Mouse (Mus musculus): ENCODE measurements at regions not wholly inside any gene's neighbourhood (a gene's known extent, or its start where the extent isn't known, plus 50 kb on each side); places are given as distances from the start of the nearest gene placed in this dataset.

DNA sequence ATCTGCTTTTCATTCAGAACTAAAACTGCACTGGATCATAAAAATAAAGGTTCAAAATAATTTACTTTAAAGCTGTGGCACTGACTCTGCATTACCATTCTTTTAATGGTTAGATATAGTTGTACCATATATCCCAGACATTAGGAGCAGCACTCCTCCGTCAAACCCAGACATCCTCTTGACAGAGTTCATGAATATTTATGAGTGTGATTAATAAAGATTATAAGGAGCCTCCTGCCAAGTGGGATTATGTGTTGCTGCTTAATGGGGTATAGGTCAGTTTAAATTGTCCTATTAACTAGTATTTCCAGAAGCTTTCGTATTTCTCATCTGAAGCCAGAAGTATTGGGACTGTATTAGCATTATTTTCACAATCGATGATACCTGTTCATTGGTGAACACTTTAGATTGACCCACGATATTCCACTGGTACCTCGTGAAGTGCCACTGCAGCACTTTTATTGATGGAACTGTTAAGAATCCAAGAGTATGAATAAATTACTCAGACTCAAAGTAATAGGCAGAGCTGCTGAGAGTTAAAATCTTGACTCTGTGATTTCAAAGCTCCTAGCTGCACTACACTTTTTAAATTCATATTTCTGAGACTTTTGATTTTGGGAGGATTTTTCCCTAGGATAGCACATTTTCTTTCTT is 2983.8 kb upstream of the Lrrc6 start:
- Histone ChIP-seq H3K27ac (replicated peaks) (no peak overlapping the region), H3K4me1 (replicated peaks) (no peaks in the 10 kb centered on the region), H3K36me3 (replicated peaks) (no peaks in the 10 kb centered on the region), H3K4me3 (replicated peaks) (no peak overlapping the region), H3K9ac (no peak overlapping the region), H3K4me2 (no peak overlapping the region), H3K27me3 (no peaks in the 10 kb centered on the region), H3K9me3 (replicated peaks) (no peaks in the 10 kb centered on the region)
- ATAC-seq (ENCODE audit: insufficient read depth): no peak
- 62% methylated on average over 5 of the region's 5 CpGs for WGBS (ENCODE audit: insufficient replicate concordance)

DNA sequence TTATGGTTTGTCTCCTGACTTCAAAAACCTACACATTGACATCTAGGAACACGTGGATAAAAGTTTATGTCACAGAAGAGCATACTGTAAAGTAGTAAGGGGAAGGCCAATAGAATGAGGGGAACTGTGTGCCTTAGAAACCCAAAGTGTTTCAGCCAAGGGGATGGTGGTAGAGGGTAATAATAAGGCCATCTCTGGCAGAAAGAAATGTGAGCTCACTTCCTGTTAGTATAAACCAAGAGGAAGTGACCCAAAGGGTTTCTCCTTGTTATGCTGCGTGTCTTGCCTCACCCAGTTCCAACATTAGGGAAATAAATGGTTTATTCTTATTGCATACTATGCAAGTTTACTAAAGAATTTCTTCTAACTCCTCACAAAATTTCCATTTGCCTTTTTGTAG is 2982.4 kb upstream of the Lrrc6 start:
- no peak overlapping the region for H3K4me3 ChIP-seq (replicated peaks)
- 15% methylated on average over 2 of the region's 2 CpGs for WGBS (ENCODE audit: insufficient replicate concordance)
- H3K27me3 ChIP-seq: no peaks in the 10 kb centered on the region
- no peak overlapping the region for H3K27ac ChIP-seq (replicated peaks)
- no peak overlapping the region for H3K4me2 ChIP-seq
- no peak overlapping the region for H3K9ac ChIP-seq
- H3K36me3 ChIP-seq (replicated peaks): no peaks in the 10 kb centered on the region
- no peak for ATAC-seq (ENCODE audit: insufficient read depth)
- H3K4me1 ChIP-seq (replicated peaks): no peaks in the 10 kb centered on the region
- H3K9me3 ChIP-seq (replicated peaks): no peaks in the 10 kb centered on the region

DNA sequence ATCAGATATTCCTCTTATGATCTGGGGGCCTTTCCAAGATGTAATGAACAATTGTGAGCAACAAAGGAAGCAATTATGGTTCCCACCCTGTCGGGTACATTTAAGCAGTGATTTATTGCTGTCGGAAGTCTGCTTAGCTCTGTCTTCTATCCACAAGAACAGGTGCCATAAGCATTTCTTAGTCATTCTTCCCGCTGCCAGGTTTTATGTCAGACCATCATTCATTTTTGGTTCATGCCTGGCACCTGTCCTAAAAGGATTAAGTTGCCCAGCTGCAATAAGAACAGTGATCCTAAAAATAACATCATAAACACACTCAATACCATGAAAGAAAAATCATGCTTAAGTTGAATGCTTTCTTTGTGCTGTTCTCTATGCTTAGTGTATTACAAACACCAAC is 2980.4 kb upstream of the Lrrc6 start:
- no peaks in the 10 kb centered on the region for H3K9me3 ChIP-seq (replicated peaks)
- WGBS (ENCODE audit: insufficient replicate concordance): 49% methylated on average over 3 of the region's 3 CpGs
- H3K27ac ChIP-seq (replicated peaks): no peak overlapping the region
- no peaks in the 10 kb centered on the region for H3K27me3 ChIP-seq
- no peak overlapping the region for H3K4me2 ChIP-seq
- ATAC-seq (ENCODE audit: insufficient read depth): no peak
- no peaks in the 10 kb centered on the region for H3K36me3 ChIP-seq (replicated peaks)
- no peak overlapping the region for H3K9ac ChIP-seq
- H3K4me1 ChIP-seq (replicated peaks): no peaks in the 10 kb centered on the region
- H3K4me3 ChIP-seq (replicated peaks): no peak overlapping the region

GRCm38 (mm10) chr15:69477050-69477449 is 2976.3 kb upstream of the Lrrc6 start:
- Histone ChIP-seq H3K36me3 (replicated peaks) (no peaks in the 10 kb centered on the region), H3K27ac (replicated peaks) (no peak overlapping the region), H3K4me1 (replicated peaks) (no peaks in the 10 kb centered on the region), H3K4me2 (no peak overlapping the region), H3K4me3 (replicated peaks) (no peak overlapping the region), H3K27me3 (no peaks in the 10 kb centered on the region), H3K9ac (no peak overlapping the region), H3K9me3 (replicated peaks) (no peaks in the 10 kb centered on the region)
- 41% methylated on average over 3 of the region's 3 CpGs for WGBS (ENCODE audit: insufficient replicate concordance)
- no peak for ATAC-seq (ENCODE audit: insufficient read depth)

GRCm38 (mm10) chr15:69469566-69469965 is 2968.9 kb upstream of the Lrrc6 start:
- no peaks in the 10 kb centered on the region for H3K36me3 ChIP-seq (replicated peaks)
- no peaks in the 10 kb centered on the region for H3K4me1 ChIP-seq (replicated peaks)
- no peaks in the 10 kb centered on the region for H3K27me3 ChIP-seq
- H3K27ac ChIP-seq (replicated peaks): no peak overlapping the region
- H3K9ac ChIP-seq: no peak overlapping the region
- H3K9me3 ChIP-seq (replicated peaks): no peaks in the 10 kb centered on the region
- WGBS (ENCODE audit: insufficient replicate concordance): 55% methylated on average over 1 of the region's 1 CpGs
- no peak for ATAC-seq (ENCODE audit: insufficient read depth)
- H3K4me3 ChIP-seq (replicated peaks): no peak overlapping the region
- H3K4me2 ChIP-seq: no peak overlapping the region

DNA sequence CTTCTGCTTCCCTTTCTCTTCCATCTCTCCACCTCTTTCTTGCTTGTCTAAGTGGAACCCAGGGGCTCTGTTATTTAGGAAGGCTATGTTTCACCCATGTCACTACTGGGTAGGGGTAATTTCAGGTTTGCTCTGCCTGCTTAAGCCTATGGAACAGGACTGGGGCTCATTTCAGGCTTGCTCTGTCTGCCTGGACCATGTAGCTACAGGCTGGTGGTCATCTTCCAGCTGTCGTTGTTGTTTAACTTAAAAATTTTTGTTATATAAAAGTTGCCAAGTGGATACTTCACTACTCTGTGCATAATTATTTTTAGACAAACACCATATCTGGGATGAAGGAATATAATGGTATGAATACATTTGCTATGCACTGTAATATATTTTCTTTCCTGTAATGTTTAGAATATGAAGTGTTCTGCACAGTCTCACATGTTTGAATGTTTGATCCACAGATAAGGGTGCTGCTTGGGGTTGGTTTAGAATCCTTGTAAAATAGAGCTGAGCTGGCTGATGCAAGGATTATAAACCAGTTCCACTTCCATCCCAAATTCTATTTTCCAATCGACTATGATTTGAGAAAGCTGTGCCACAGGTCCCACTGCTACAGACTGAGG is 2960.0 kb upstream of the Lrrc6 start:
- Histone ChIP-seq H3K9me3 (replicated peaks) (no peaks in the 10 kb centered on the region), H3K4me1 (replicated peaks) (no peaks in the 10 kb centered on the region), H3K27ac (replicated peaks) (no peak overlapping the region), H3K36me3 (replicated peaks) (no peaks in the 10 kb centered on the region), H3K4me3 (replicated peaks) (no peak overlapping the region), H3K4me2 (no peak overlapping the region), H3K9ac (no peak overlapping the region), H3K27me3 (no peaks in the 10 kb centered on the region)
- ATAC-seq (ENCODE audit: insufficient read depth): no peak
- 64% methylated on average over 2 of the region's 2 CpGs for WGBS (ENCODE audit: insufficient replicate concordance)

- Histone ChIP-seq H3K36me3 (replicated peaks) (no peaks in the 10 kb centered on the region), H3K4me2 (no peak overlapping the region), H3K4me3 (replicated peaks) (no peak overlapping the region), H3K9me3 (replicated peaks) (no peaks in the 10 kb centered on the region), H3K4me1 (replicated peaks) (no peaks in the 10 kb centered on the region), H3K27ac (replicated peaks) (no peak overlapping the region), H3K27me3 (no peaks in the 10 kb centered on the region), H3K9ac (no peak overlapping the region)
- 50% methylated on average over 4 of the region's 4 CpGs for WGBS (ENCODE audit: insufficient replicate concordance)
- ATAC-seq (ENCODE audit: insufficient read depth): no peak
Observed at GRCm38 (mm10) chr15:69457473-69457872, 2956.8 kb upstream of the Lrrc6 start.

- no peaks in the 10 kb centered on the region for H3K27me3 ChIP-seq
- H3K4me3 ChIP-seq (replicated peaks): no peak overlapping the region
- no peak overlapping the region for H3K4me2 ChIP-seq
- H3K27ac ChIP-seq (replicated peaks): no peak overlapping the region
- H3K36me3 ChIP-seq (replicated peaks): no peaks in the 10 kb centered on the region
- WGBS (ENCODE audit: insufficient replicate concordance): 59% methylated on average over 4 of the region's 4 CpGs
- no peaks in the 10 kb centered on the region for H3K4me1 ChIP-seq (replicated peaks)
- ATAC-seq (ENCODE audit: insufficient read depth): no peak
- no peaks in the 10 kb centered on the region for H3K9me3 ChIP-seq (replicated peaks)
- no peak overlapping the region for H3K9ac ChIP-seq
Observed at GRCm38 (mm10) chr15:69456191-69456770, 2955.6 kb upstream of the Lrrc6 start.

DNA sequence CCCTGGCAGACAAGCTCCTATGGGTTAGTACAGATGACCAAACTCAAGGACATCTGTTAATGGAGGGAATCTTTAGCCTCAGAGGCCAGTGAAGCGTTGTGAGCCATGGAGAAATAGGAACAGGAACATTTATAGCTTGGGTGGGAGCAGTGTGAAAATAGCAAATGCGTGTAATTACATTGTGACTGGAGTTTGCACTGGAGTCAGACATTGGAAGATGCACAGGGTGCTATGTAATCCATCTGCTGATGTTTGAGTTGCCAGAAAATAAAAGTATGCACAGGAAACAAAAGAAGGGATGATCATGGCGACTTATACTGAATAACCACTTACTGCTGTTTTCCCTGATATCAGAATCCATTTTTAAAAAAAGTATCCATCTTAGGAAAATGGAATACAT is 2940.3 kb upstream of the Lrrc6 start:
- ATAC-seq (ENCODE audit: insufficient read depth): no peak
- H3K4me1 ChIP-seq (replicated peaks): no peaks in the 10 kb centered on the region
- no peak overlapping the region for H3K4me2 ChIP-seq
- H3K9ac ChIP-seq: no peak overlapping the region
- H3K36me3 ChIP-seq (replicated peaks): no peaks in the 10 kb centered on the region
- no peak overlapping the region for H3K4me3 ChIP-seq (replicated peaks)
- no peaks in the 10 kb centered on the region for H3K9me3 ChIP-seq (replicated peaks)
- H3K27ac ChIP-seq (replicated peaks): no peak overlapping the region
- 60% methylated on average over 3 of the region's 3 CpGs for WGBS (ENCODE audit: insufficient replicate concordance)
- H3K27me3 ChIP-seq: no peaks in the 10 kb centered on the region

DNA sequence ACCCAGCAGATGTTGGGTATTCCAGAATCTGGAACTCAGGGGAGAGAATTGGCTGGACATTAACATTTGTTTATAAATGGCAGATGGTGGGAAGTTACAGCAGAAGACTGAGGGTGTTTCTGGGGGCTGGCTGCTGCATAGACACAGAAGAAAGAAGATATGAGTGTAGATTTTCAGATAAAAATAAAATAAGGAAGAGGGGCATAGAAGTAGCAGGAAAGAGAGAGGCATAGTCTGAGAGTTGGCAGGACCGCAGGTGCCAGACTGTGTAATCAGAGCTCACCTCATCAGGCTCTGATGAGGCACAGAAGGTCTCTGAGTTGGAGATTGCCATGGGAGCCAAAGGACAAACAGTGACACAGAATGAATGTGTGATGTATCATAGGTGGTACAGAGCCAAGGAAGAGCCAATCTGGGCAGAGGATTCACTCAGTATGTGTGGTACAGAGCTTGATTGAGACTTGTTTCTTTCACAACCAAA is 2912.9 kb upstream of the Lrrc6 start:
- no peak overlapping the region for H3K4me2 ChIP-seq
- 71% methylated on average over 1 of the region's 1 CpGs for WGBS (ENCODE audit: insufficient replicate concordance)
- H3K27ac ChIP-seq (replicated peaks): no peak overlapping the region
- ATAC-seq (ENCODE audit: insufficient read depth): no peak
- no peak overlapping the region for H3K9ac ChIP-seq
- H3K4me3 ChIP-seq (replicated peaks): no peak overlapping the region
- no peaks in the 10 kb centered on the region for H3K27me3 ChIP-seq
- H3K4me1 ChIP-seq (replicated peaks): no peaks in the 10 kb centered on the region
- no peaks in the 10 kb centered on the region for H3K36me3 ChIP-seq (replicated peaks)
- no peaks in the 10 kb centered on the region for H3K9me3 ChIP-seq (replicated peaks)

DNA sequence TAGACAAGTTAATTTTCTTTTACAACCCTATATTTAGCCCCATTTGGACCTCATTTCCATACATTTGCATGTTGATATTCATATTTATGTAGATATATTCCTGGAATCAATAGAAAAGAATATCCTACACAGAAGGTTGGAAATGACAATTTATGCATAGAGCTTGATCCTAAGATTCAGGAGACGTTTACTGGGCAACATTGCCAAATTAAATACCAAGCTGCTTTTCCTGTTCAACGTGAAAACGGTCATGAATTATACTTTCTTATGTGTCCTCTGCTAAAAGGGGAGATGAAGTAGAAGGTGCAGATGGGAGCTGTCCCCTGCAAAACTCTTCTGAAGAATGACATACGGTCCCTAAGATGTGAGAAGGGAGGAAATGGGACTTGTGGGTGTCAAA is 2888.9 kb upstream of the Lrrc6 start:
- H3K9ac ChIP-seq: no peak overlapping the region
- H3K36me3 ChIP-seq (replicated peaks): no peaks in the 10 kb centered on the region
- WGBS (ENCODE audit: insufficient replicate concordance): 59% methylated on average over 4 of the region's 4 CpGs
- no peak for ATAC-seq (ENCODE audit: insufficient read depth)
- no peak overlapping the region for H3K4me2 ChIP-seq
- H3K4me3 ChIP-seq (replicated peaks): no peak overlapping the region
- H3K27ac ChIP-seq (replicated peaks): no peak overlapping the region
- H3K4me1 ChIP-seq (replicated peaks): no peaks in the 10 kb centered on the region
- no peaks in the 10 kb centered on the region for H3K27me3 ChIP-seq
- H3K9me3 ChIP-seq (replicated peaks): no peaks in the 10 kb centered on the region

GRCm38 (mm10) chr15:69387466-69387865 is 2886.8 kb upstream of the Lrrc6 start:
- H3K27me3 ChIP-seq: no peaks in the 10 kb centered on the region
- H3K4me2 ChIP-seq: no peak overlapping the region
- no peaks in the 10 kb centered on the region for H3K36me3 ChIP-seq (replicated peaks)
- ATAC-seq (ENCODE audit: insufficient read depth): no peak
- H3K4me1 ChIP-seq (replicated peaks): no peaks in the 10 kb centered on the region
- no peak overlapping the region for H3K4me3 ChIP-seq (replicated peaks)
- H3K9ac ChIP-seq: no peak overlapping the region
- no peak overlapping the region for H3K27ac ChIP-seq (replicated peaks)
- no peaks in the 10 kb centered on the region for H3K9me3 ChIP-seq (replicated peaks)

Data from liver, embryonic 15.5 days (tissue).